Mouse (Mus musculus) thymus, adult 2 months (tissue): ENCODE data around the gene Strip2. TPM values are rescaled to one million over a fixed set of nuclear protein-coding genes. Genes with fewer than 3 reads are reported as not detected.

Experiments used
- DNase-seq: peaks from one replicate; pipeline ENCODE4 v3.0.0; 2021
- H3K27ac ChIP-seq: fragments of 200-500 bp; 2 replicates; pipeline ENCODE4 v1.5.1; 2012; ENCODE audit warnings: low read length, control low read depth; ENCODE audit not compliant: control insufficient read depth, insufficient read depth
- H3K27me3 ChIP-seq: fragments of 200-500 bp; 2 replicates; pipeline ENCODE4 v1.6.1; 2012; ENCODE audit warnings: mild to moderate bottlenecking, low read length, moderate library complexity, mixed read lengths; ENCODE audit not compliant: control insufficient read depth, insufficient read depth
- H3K36me3 ChIP-seq: fragments of 200-500 bp; 2 replicates; pipeline ENCODE4 v1.6.1; 2012; ENCODE audit warnings: mild to moderate bottlenecking, low read length, moderate library complexity; ENCODE audit not compliant: control insufficient read depth, insufficient read depth
- H3K4me1 ChIP-seq: fragments of 200-500 bp; replicated peaks from 2 replicates; pipeline ENCODE4 v1.6.1; 2012; ENCODE audit warnings: low read length; ENCODE audit not compliant: control insufficient read depth, insufficient read depth
- H3K4me3 ChIP-seq: fragments of 200-500 bp; 2 replicates; pipeline ENCODE4 v1.5.1; 2012; ENCODE audit warnings: mild to moderate bottlenecking, low read length, control low read depth, moderate library complexity; ENCODE audit not compliant: control insufficient read depth, insufficient read depth
- CTCF ChIP-seq: fragments of 200-500 bp; IDR thresholded peaks from 2 replicates; pipeline ENCODE4 v1.5.1; 2012; ENCODE audit warnings: mild to moderate bottlenecking, control low read depth, low read length, moderate library complexity, borderline replicate concordance; ENCODE audit not compliant: control insufficient read depth, poor library complexity, insufficient read depth; ENCODE audit errors: extremely low read depth
- POLR2A ChIP-seq: fragments of 200-500 bp; IDR thresholded peaks from 2 replicates; pipeline ENCODE4 v1.6.1; 2012; ENCODE audit warnings: mild to moderate bottlenecking, low read length, control low read depth, moderate library complexity; ENCODE audit not compliant: control insufficient read depth, poor library complexity, insufficient read depth; ENCODE audit errors: extremely low read depth
- WGBS: fragments of 180-500 bp; shearing (Covaris S2); methylation state at CpG from one replicate; pipeline ENCODE4 v1.1.7; 2018; 5-methylcytosine and 5-hydroxymethylcytosine counted together
- polyA plus RNA-seq: library from polyadenylated mRNA; depleted of rRNA; stranded (reverse); fragments of >200 nt; gene quantifications from 2 replicates; pipeline ENCODE4 v1.2.3, GENCODE M21; 2012

Gene Strip2
- polyA plus RNA-seq, 1 experiment: 6.6 TPM

- no peaks in the 10 kb centered on the region for H3K4me1 ChIP-seq
- no peak overlapping the region for H3K27ac ChIP-seq
- H3K27me3 ChIP-seq: no peaks in the 10 kb centered on the region
- no peak for TF ChIP-seq POLR2A
- no peak for TF ChIP-seq CTCF
- no peak overlapping the region for H3K4me3 ChIP-seq
- H3K36me3 ChIP-seq: peaks cover 4% of the 10 kb centered on the region; the same call in 1 of the 2 replicates
- 94% methylated on average over 1 of the region's 1 CpGs for WGBS
- DNase-seq: no peak
Measured at GRCm38 (mm10) chr6:29935741-29936140, 18.9 kb downstream of the Strip2 start.

GRCm38 (mm10) chr6:29940428-29940827 lies 23.6 kb downstream of the Strip2 start:
- Histone ChIP-seq H3K27ac (no peak overlapping the region), H3K36me3 (no peaks in the 10 kb centered on the region)
- TF ChIP-seq CTCF: no peak
- no peak for TF ChIP-seq POLR2A

GRCm38 (mm10) chr6:29941036-29941435 lies 24.2 kb downstream of the Strip2 start:
- no peak for TF ChIP-seq POLR2A
- no peak for TF ChIP-seq CTCF
- no peak for DNase-seq
- Histone ChIP-seq H3K27me3 (no peaks in the 10 kb centered on the region), H3K4me1 (no peaks in the 10 kb centered on the region), H3K36me3 (no peaks in the 10 kb centered on the region), H3K4me3 (no peak overlapping the region), H3K27ac (no peak overlapping the region)
- 94% methylated on average over 2 of the region's 2 CpGs for WGBS

More at GRCm38 (mm10) chr6:29940428-29940827, 23.6 kb downstream of the Strip2 start:
- H3K4me3 ChIP-seq: no peak overlapping the region
- no peaks in the 10 kb centered on the region for H3K4me1 ChIP-seq
- no peaks in the 10 kb centered on the region for H3K27me3 ChIP-seq
- 93% methylated on average over 4 of the region's 4 CpGs for WGBS
- DNase-seq: no peak

- Histone ChIP-seq H3K27me3 (no peaks in the 10 kb centered on the region), H3K4me3 (no peak overlapping the region), H3K4me1 (no peaks in the 10 kb centered on the region), H3K36me3 (no peaks in the 10 kb centered on the region), H3K27ac (no peak overlapping the region)
- TF ChIP-seq POLR2A (no peak), CTCF (no peak)
- no peak for DNase-seq
- 97% methylated on average over 1 of the region's 1 CpGs for WGBS
Measured at GRCm38 (mm10) chr6:29944465-29944864, 27.7 kb downstream of the Strip2 start.

GRCm38 (mm10) chr6:29946568-29946967 lies 29.8 kb downstream of the Strip2 start:
- DNase-seq: no peak
- Histone ChIP-seq H3K4me1 (no peaks in the 10 kb centered on the region), H3K27me3 (no peaks in the 10 kb centered on the region), H3K27ac (no peak overlapping the region), H3K36me3 (no peaks in the 10 kb centered on the region), H3K4me3 (no peak overlapping the region)
- no peak for TF ChIP-seq CTCF
- TF ChIP-seq POLR2A: no peak
- 93% methylated on average over 2 of the region's 2 CpGs for WGBS

GRCm38 (mm10) chr6:29947823-29948222 lies 31.0 kb downstream of the Strip2 start:
- H3K27ac ChIP-seq: no peak overlapping the region
- H3K4me3 ChIP-seq: no peak overlapping the region
- no peaks in the 10 kb centered on the region for H3K4me1 ChIP-seq
- TF ChIP-seq CTCF (no peak), POLR2A (no peak)
- 85% methylated on average over 6 of the region's 6 CpGs for WGBS
- no peak for DNase-seq
- H3K36me3 ChIP-seq: no peaks in the 10 kb centered on the region
- no peaks in the 10 kb centered on the region for H3K27me3 ChIP-seq

- 97% methylated on average over 4 of the region's 4 CpGs for WGBS
- TF ChIP-seq POLR2A: no peak
- Histone ChIP-seq H3K4me3 (no peak overlapping the region), H3K36me3 (no peaks in the 10 kb centered on the region), H3K27me3 (no peaks in the 10 kb centered on the region), H3K4me1 (no peaks in the 10 kb centered on the region), H3K27ac (no peak overlapping the region)
- DNase-seq: no peak
Measured at GRCm38 (mm10) chr6:29956749-29957148, 39.9 kb downstream of the Strip2 start.
